Mouse (Mus musculus): ENCODE measurements around the gene Phlpp1. TPM values are rescaled to one million over a fixed set of nuclear protein-coding genes. Genes with fewer than 3 reads are reported as not detected.

Gene Phlpp1
- polyA plus RNA-seq, 1 experiment: not detected

- H3K4me1 ChIP-seq (ENCODE audit: control insufficient read depth, insufficient read depth, low read length): no peaks in the 10 kb centered on the region
- no peak for TF ChIP-seq CTCF (IDR thresholded peaks at IDR 0.05; ENCODE audit: insufficient read depth, low read depth, low read length)
- TF ChIP-seq POLR2A (IDR thresholded peaks at IDR 0.05; ENCODE audit: insufficient read depth, low read depth, low read length): no peak
- H3K27ac ChIP-seq (ENCODE audit: insufficient read depth, low read depth, low read length): no peak overlapping the region
- H3K4me3 ChIP-seq (ENCODE audit: insufficient read depth, low read depth, low read length): no peak overlapping the region
Observed at GRCm38 (mm10) chr1:106187480-106187879, 15.9 kb downstream of the Phlpp1 start.

GRCm38 (mm10) chr1:106188756-106189155 is 17.2 kb downstream of the Phlpp1 start:
- Histone ChIP-seq H3K4me1 (ENCODE audit: control insufficient read depth, insufficient read depth, low read length) (no peaks in the 10 kb centered on the region; the same call in 1 of the 2 replicates), H3K27ac (ENCODE audit: insufficient read depth, low read depth, low read length) (no peak overlapping the region), H3K4me3 (ENCODE audit: insufficient read depth, low read depth, low read length) (no peak overlapping the region)
- TF ChIP-seq CTCF (IDR thresholded peaks at IDR 0.05; ENCODE audit: insufficient read depth, low read depth, low read length): no peak
- TF ChIP-seq POLR2A (IDR thresholded peaks at IDR 0.05; ENCODE audit: insufficient read depth, low read depth, low read length): no peak
- 76% methylated on average over 3 of the region's 3 CpGs for WGBS

- WGBS: 92% methylated on average over 5 of the region's 5 CpGs
- H3K27ac ChIP-seq (ENCODE audit: insufficient read depth, low read depth, low read length): no peak overlapping the region
- TF ChIP-seq CTCF (IDR thresholded peaks at IDR 0.05; ENCODE audit: insufficient read depth, low read depth, low read length) (no peak), POLR2A (IDR thresholded peaks at IDR 0.05; ENCODE audit: insufficient read depth, low read depth, low read length) (no peak)
Observed at GRCm38 (mm10) chr1:106189311-106189710, 17.8 kb downstream of the Phlpp1 start.

GRCm38 (mm10) chr1:106190695-106191094 is 19.1 kb downstream of the Phlpp1 start:
- no peaks in the 10 kb centered on the region; the same call in 1 of the 2 replicates for H3K4me1 ChIP-seq (ENCODE audit: control insufficient read depth, insufficient read depth, low read length)
- no peak overlapping the region for H3K27ac ChIP-seq (ENCODE audit: insufficient read depth, low read depth, low read length)
- WGBS: 78% methylated on average over 3 of the region's 3 CpGs
- no peak overlapping the region for H3K4me3 ChIP-seq (ENCODE audit: insufficient read depth, low read depth, low read length)
- TF ChIP-seq POLR2A (IDR thresholded peaks at IDR 0.05; ENCODE audit: insufficient read depth, low read depth, low read length): no peak
- TF ChIP-seq CTCF (IDR thresholded peaks at IDR 0.05; ENCODE audit: insufficient read depth, low read depth, low read length): no peak

More at GRCm38 (mm10) chr1:106189311-106189710, 17.8 kb downstream of the Phlpp1 start:
- H3K4me1 ChIP-seq (ENCODE audit: control insufficient read depth, insufficient read depth, low read length): no peaks in the 10 kb centered on the region; the same call in 1 of the 2 replicates
- no peak overlapping the region for H3K4me3 ChIP-seq (ENCODE audit: insufficient read depth, low read depth, low read length)

- 83% methylated on average over 8 of the region's 8 CpGs for WGBS
- H3K4me3 ChIP-seq (ENCODE audit: insufficient read depth, low read depth, low read length): no peak overlapping the region
- no peak for TF ChIP-seq CTCF (IDR thresholded peaks at IDR 0.05; ENCODE audit: insufficient read depth, low read depth, low read length)
- TF ChIP-seq POLR2A (IDR thresholded peaks at IDR 0.05; ENCODE audit: insufficient read depth, low read depth, low read length): no peak
- no peaks in the 10 kb centered on the region; the same call in 1 of the 2 replicates for H3K4me1 ChIP-seq (ENCODE audit: control insufficient read depth, insufficient read depth, low read length)
- H3K27ac ChIP-seq (ENCODE audit: insufficient read depth, low read depth, low read length): no peak overlapping the region
Observed at GRCm38 (mm10) chr1:106191885-106192284, 20.3 kb downstream of the Phlpp1 start.

DNA sequence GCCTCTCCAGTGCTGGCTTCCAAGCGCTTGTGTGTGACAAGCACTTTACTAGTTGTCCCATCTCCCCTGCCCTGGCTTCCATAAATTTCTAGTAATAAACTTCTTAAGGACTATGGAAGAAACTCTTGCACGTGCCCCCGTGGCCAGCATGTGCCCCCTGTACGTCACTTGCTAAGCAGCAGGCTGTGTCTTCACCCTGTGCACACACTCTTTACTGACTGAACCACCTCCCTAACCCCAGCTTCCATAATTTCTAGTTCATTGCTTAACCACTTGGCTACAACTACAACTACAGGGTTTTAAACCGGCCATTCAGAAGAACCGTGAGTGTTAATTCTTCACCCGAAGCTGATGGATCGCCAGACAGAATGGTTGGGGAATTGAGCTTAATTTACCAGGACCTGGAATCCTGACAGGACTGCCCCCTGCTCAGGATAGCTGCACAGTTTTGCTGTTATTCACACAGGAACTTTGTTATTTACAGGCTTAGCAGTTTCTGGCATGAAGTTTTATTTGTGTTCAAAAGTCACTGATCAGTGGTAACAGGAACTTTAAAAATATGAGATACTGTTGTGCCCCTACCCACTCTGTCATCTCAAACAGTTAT is 21.4 kb downstream of the Phlpp1 start:
- 82% methylated on average over 8 of the region's 8 CpGs for WGBS
- no peak for TF ChIP-seq CTCF (IDR thresholded peaks at IDR 0.05; ENCODE audit: insufficient read depth, low read depth, low read length)
- no peak for TF ChIP-seq POLR2A (IDR thresholded peaks at IDR 0.05; ENCODE audit: insufficient read depth, low read depth, low read length)
- Histone ChIP-seq H3K4me3 (ENCODE audit: insufficient read depth, low read depth, low read length) (no peak overlapping the region), H3K4me1 (ENCODE audit: control insufficient read depth, insufficient read depth, low read length) (no peaks in the 10 kb centered on the region; the same call in 1 of the 2 replicates), H3K27ac (ENCODE audit: insufficient read depth, low read depth, low read length) (no peak overlapping the region)

DNA sequence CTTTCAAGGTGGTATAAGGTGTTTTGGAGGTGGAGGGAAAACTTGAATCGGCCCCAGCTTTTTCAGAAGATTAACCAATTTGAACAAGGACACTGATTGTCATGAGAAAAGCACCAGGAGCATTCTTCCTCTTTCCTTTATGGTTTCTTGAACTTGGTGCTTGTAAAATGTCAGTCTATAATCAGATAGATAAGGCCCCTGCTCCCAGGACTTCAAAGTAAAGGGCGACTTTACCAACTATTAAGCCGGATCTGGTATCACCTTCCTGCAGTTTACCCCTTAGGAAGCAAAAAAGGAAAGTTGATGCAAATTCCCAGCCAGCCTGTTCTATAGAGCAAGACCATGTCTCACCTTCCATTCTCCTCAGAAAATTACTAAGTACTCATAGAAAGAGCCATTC is 21.9 kb downstream of the Phlpp1 start:
- TF ChIP-seq CTCF (IDR thresholded peaks at IDR 0.05; ENCODE audit: insufficient read depth, low read depth, low read length) (no peak), POLR2A (IDR thresholded peaks at IDR 0.05; ENCODE audit: insufficient read depth, low read depth, low read length) (no peak)
- Histone ChIP-seq H3K4me3 (ENCODE audit: insufficient read depth, low read depth, low read length) (no peak overlapping the region), H3K4me1 (ENCODE audit: control insufficient read depth, insufficient read depth, low read length) (no peaks in the 10 kb centered on the region; the same call in 1 of the 2 replicates), H3K27ac (ENCODE audit: insufficient read depth, low read depth, low read length) (no peak overlapping the region)
- WGBS: 86% methylated on average over 3 of the region's 3 CpGs

DNA sequence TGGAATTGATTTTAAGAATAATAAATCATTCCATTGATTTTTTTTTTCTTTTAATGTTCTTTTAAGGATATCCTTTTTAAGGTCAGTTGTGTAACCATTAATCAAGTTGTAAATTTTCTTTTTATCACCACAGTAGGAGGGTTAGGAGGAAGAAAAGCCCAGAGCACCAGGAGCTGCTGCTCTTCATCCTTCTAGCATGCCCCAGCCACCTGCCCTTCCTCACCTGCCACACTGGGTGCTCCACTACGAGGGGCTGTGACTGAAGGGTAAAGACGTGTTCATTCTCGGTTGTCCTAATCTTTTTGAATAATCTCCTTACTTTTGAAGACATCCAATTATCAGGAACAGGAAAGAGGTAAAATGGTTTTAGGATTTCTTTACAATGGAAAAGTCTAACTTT is 22.7 kb downstream of the Phlpp1 start:
- H3K27ac ChIP-seq (ENCODE audit: insufficient read depth, low read depth, low read length): no peak overlapping the region
- no peak for TF ChIP-seq POLR2A (IDR thresholded peaks at IDR 0.05; ENCODE audit: insufficient read depth, low read depth, low read length)
- TF ChIP-seq CTCF (IDR thresholded peaks at IDR 0.05; ENCODE audit: insufficient read depth, low read depth, low read length): no peak
- WGBS: 95% methylated on average over 3 of the region's 3 CpGs
- no peaks in the 10 kb centered on the region; the same call in 1 of the 2 replicates for H3K4me1 ChIP-seq (ENCODE audit: control insufficient read depth, insufficient read depth, low read length)
- no peak overlapping the region for H3K4me3 ChIP-seq (ENCODE audit: insufficient read depth, low read depth, low read length)

DNA sequence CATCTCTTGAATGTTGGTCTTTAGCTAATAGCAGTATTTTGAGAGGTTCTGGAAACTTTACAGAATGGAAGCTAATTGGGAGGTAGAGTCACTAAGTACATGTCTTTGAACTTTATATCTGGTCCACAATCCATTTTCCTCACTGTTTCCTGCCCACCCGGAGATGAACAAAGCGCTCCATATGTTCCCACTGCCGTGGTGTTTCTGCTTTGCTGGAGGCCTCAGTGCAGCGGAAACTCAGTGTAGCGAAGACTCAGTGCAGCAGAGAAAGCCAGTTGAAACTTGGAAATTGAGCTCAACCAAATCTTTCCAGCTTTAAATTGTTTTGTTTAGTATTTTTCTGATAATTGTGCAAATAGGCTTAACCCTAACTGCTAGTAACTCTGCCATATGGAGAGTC is 26.4 kb downstream of the Phlpp1 start:
- 88% methylated on average over 5 of the region's 5 CpGs for WGBS
- Histone ChIP-seq H3K4me1 (ENCODE audit: control insufficient read depth, insufficient read depth, low read length) (peaks cover 3% of the 10 kb centered on the region), H3K27ac (ENCODE audit: insufficient read depth, low read depth, low read length) (no peak overlapping the region), H3K4me3 (ENCODE audit: insufficient read depth, low read depth, low read length) (no peak overlapping the region)
- TF ChIP-seq CTCF (IDR thresholded peaks at IDR 0.05; ENCODE audit: insufficient read depth, low read depth, low read length) (no peak), POLR2A (IDR thresholded peaks at IDR 0.05; ENCODE audit: insufficient read depth, low read depth, low read length) (no peak)
